Mouse (Mus musculus): ENCODE measurements around the gene Ythdf2. TPM values are rescaled to one million over a fixed set of nuclear protein-coding genes. Genes with fewer than 3 reads are reported as not detected.
"Not testable (repeated sequence)": the region's sequence is repeated elsewhere in the genome, so short reads cannot be mapped to it uniquely, and the experiment has no call there.

Ythdf2 gene
- polyA plus RNA-seq, 1 experiment from 2014 or later: 52.6 TPM

- no peak for TF ChIP-seq EP300 (optimal IDR thresholded peaks at IDR 0.05)
- TF ChIP-seq CTCF (IDR thresholded peaks at IDR 0.05; ENCODE audit: low read depth): no peak
- Histone ChIP-seq H3K4me3 (ENCODE audit: low read depth, low read length) (no peak overlapping the region), H3K36me3 (ENCODE audit: control insufficient read depth, insufficient read depth, low read length) (peaks cover 17% of the 10 kb centered on the region; the same call in 1 of the 2 replicates), H3K4me2 (replicated peaks; ENCODE audit: low read depth) (no peak overlapping the region), H3K27me3 (ENCODE audit: control insufficient read depth, insufficient read depth, low read length) (no peaks in the 10 kb centered on the region), H3K27ac (replicated peaks) (no peak overlapping the region), H3K9me3 (ENCODE audit: control insufficient read depth, low read length) (no peaks in the 10 kb centered on the region), H3K4me1 (replicated peaks; ENCODE audit: control insufficient read depth, insufficient read depth) (no peaks in the 10 kb centered on the region), H3K9ac (ENCODE audit: low read length) (no peak overlapping the region)
- WGBS: 95% methylated on average over 3 of the region's 3 CpGs
- no peak for DNase-seq (ENCODE audit: low spot score)
- no peak for ATAC-seq (ENCODE audit: low FRiP score, low TSS enrichment)
Observed at GRCm38 (mm10) chr4:132240367-132240766, 28.3 kb upstream of the Ythdf2 start.

GRCm38 (mm10) chr4:132238356-132238755 lies 26.3 kb upstream of the Ythdf2 start:
- 89% methylated on average over 4 of the region's 4 CpGs for WGBS

DNA sequence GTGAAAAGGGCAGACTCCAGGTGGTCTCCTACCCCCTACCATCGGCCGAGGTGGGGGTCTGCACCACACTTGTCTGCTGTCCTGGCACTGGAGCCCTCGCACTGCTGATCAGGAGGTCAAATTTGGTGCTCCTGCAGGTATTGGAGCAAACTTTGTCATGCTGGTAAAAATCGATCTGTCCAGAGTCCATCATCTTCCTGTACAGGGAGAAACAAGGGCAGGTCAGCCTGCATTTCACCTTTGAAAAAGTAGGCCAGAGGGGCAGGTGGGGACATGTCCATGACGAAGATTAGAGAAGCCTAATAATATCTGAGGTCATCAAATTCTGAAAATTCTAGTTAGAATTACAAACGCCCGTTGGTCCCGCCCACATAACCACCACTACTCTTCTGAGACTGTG lies 22.6 kb upstream of the Ythdf2 start:
- H3K4me2 ChIP-seq (replicated peaks; ENCODE audit: low read depth): no peak overlapping the region
- no peak overlapping the region for H3K4me3 ChIP-seq (ENCODE audit: low read depth, low read length)
- no peak overlapping the region for H3K9ac ChIP-seq (ENCODE audit: low read length)
- no peaks in the 10 kb centered on the region for H3K9me3 ChIP-seq (ENCODE audit: control insufficient read depth, low read length)
- no peaks in the 10 kb centered on the region for H3K27me3 ChIP-seq (ENCODE audit: control insufficient read depth, insufficient read depth, low read length)
- H3K36me3 ChIP-seq (ENCODE audit: control insufficient read depth, insufficient read depth, low read length): peaks cover 33% of the 10 kb centered on the region
- DNase-seq (ENCODE audit: low spot score) (no peak), ATAC-seq (ENCODE audit: low FRiP score, low TSS enrichment) (no peak)
- H3K4me1 ChIP-seq (replicated peaks; ENCODE audit: control insufficient read depth, insufficient read depth): no peaks in the 10 kb centered on the region
- TF ChIP-seq EP300 (optimal IDR thresholded peaks at IDR 0.05): no peak
- no peak for TF ChIP-seq CTCF (IDR thresholded peaks at IDR 0.05; ENCODE audit: low read depth)
- H3K27ac ChIP-seq (replicated peaks): no peak overlapping the region
- WGBS: 90% methylated on average over 8 of the region's 8 CpGs

More at GRCm38 (mm10) chr4:132238356-132238755, 26.3 kb upstream of the Ythdf2 start:
- H3K4me3 ChIP-seq (ENCODE audit: low read depth, low read length): no peak overlapping the region
- no peak overlapping the region for H3K27ac ChIP-seq (replicated peaks)
- H3K9ac ChIP-seq (ENCODE audit: low read length): no peak overlapping the region
- TF ChIP-seq EP300 (optimal IDR thresholded peaks at IDR 0.05): no peak
- TF ChIP-seq CTCF (IDR thresholded peaks at IDR 0.05; ENCODE audit: low read depth): no peak
- no peaks in the 10 kb centered on the region for H3K9me3 ChIP-seq (ENCODE audit: control insufficient read depth, low read length)
- H3K4me1 ChIP-seq (replicated peaks; ENCODE audit: control insufficient read depth, insufficient read depth): no peaks in the 10 kb centered on the region
- peaks cover 23% of the 10 kb centered on the region for H3K36me3 ChIP-seq (ENCODE audit: control insufficient read depth, insufficient read depth, low read length)
- no peak overlapping the region for H3K4me2 ChIP-seq (replicated peaks; ENCODE audit: low read depth)
- ATAC-seq (ENCODE audit: low FRiP score, low TSS enrichment) (no peak), DNase-seq (ENCODE audit: low spot score) (no peak)
- H3K27me3 ChIP-seq (ENCODE audit: control insufficient read depth, insufficient read depth, low read length): no peaks in the 10 kb centered on the region

GRCm38 (mm10) chr4:132230422-132230821 lies 18.3 kb upstream of the Ythdf2 start:
- no peak overlapping the region for H3K4me2 ChIP-seq (replicated peaks; ENCODE audit: low read depth)
- H3K36me3 ChIP-seq (ENCODE audit: control insufficient read depth, insufficient read depth, low read length): peaks cover 32% of the 10 kb centered on the region
- H3K4me1 ChIP-seq (replicated peaks; ENCODE audit: control insufficient read depth, insufficient read depth): no peaks in the 10 kb centered on the region
- ATAC-seq (ENCODE audit: low FRiP score, low TSS enrichment) (no peak), DNase-seq (ENCODE audit: low spot score) (no peak)
- no peaks in the 10 kb centered on the region for H3K27me3 ChIP-seq (ENCODE audit: control insufficient read depth, insufficient read depth, low read length)
- no peak overlapping the region for H3K9ac ChIP-seq (ENCODE audit: low read length)
- WGBS: 89% methylated on average over 5 of the region's 5 CpGs
- H3K9me3 ChIP-seq (ENCODE audit: control insufficient read depth, low read length): no peaks in the 10 kb centered on the region
- no peak for TF ChIP-seq EP300 (optimal IDR thresholded peaks at IDR 0.05)
- no peak for TF ChIP-seq CTCF (IDR thresholded peaks at IDR 0.05; ENCODE audit: low read depth)
- H3K27ac ChIP-seq (replicated peaks): no peak overlapping the region
- H3K4me3 ChIP-seq (ENCODE audit: low read depth, low read length): no peak overlapping the region

GRCm38 (mm10) chr4:132222001-132222400 lies 9.9 kb upstream of the Ythdf2 start:
- not testable (repeated sequence) for H3K9ac ChIP-seq (ENCODE audit: low read length); H3K4me3 ChIP-seq (ENCODE audit: low read depth, low read length); DNase-seq (ENCODE audit: low spot score); H3K4me2 ChIP-seq (replicated peaks; ENCODE audit: low read depth); H3K4me1 ChIP-seq (replicated peaks; ENCODE audit: control insufficient read depth, insufficient read depth); H3K27ac ChIP-seq (replicated peaks); H3K9me3 ChIP-seq (ENCODE audit: control insufficient read depth, low read length); H3K27me3 ChIP-seq (ENCODE audit: control insufficient read depth, insufficient read depth, low read length); ATAC-seq (ENCODE audit: low FRiP score, low TSS enrichment)
- WGBS: 89% methylated on average over 5 of the region's 5 CpGs
- peaks cover 18% of the 10 kb centered on the region for H3K36me3 ChIP-seq (ENCODE audit: control insufficient read depth, insufficient read depth, low read length)

- H3K4me3 ChIP-seq (ENCODE audit: low read depth, low read length); H3K36me3 ChIP-seq (ENCODE audit: control insufficient read depth, insufficient read depth, low read length); H3K27ac ChIP-seq (replicated peaks); H3K4me1 ChIP-seq (replicated peaks; ENCODE audit: control insufficient read depth, insufficient read depth); H3K9ac ChIP-seq (ENCODE audit: low read length); H3K9me3 ChIP-seq (ENCODE audit: control insufficient read depth, low read length); H3K4me2 ChIP-seq (replicated peaks; ENCODE audit: low read depth); H3K27me3 ChIP-seq (ENCODE audit: control insufficient read depth, insufficient read depth, low read length); DNase-seq (ENCODE audit: low spot score): not testable (repeated sequence)
- WGBS: 62% methylated on average over 4 of the region's 6 CpGs
- ATAC-seq (ENCODE audit: low FRiP score, low TSS enrichment): 0 out of 2 replicates have a peak, but pooled peaks have one; percentile 21
Observed at GRCm38 (mm10) chr4:132218439-132218838, 6.3 kb upstream of the Ythdf2 start.
